Mouse (Mus musculus): Measurements from ENCODE around the gene Olfr1134.

GRCm38 (mm10) chr2:87658360-87658759 is at the start of gene Olfr1134:
- TF ChIP-seq CTCF (IDR thresholded peaks at IDR 0.05; ENCODE audit: extremely low read depth, insufficient read depth, low read length) = no peak
- TF ChIP-seq POLR2A (IDR thresholded peaks at IDR 0.05; ENCODE audit: extremely low read depth, insufficient read depth, low read length) = no peak
